Mouse (Mus musculus) thymus, adult 2 months (tissue): ENCODE data around the gene Cd28. TPM values are rescaled to one million over a fixed set of nuclear protein-coding genes. Genes with fewer than 3 reads are reported as not detected.

ENCODE experiments used
- DNase-seq: peaks from one replicate; pipeline ENCODE4 v3.0.0; 2021
- H3K27ac ChIP-seq: fragments of 200-500 bp; 2 replicates; pipeline ENCODE4 v1.5.1; 2012; ENCODE audit warnings: low read length, control low read depth; ENCODE audit not compliant: control insufficient read depth, insufficient read depth
- H3K27me3 ChIP-seq: fragments of 200-500 bp; 2 replicates; pipeline ENCODE4 v1.6.1; 2012; ENCODE audit warnings: mild to moderate bottlenecking, low read length, moderate library complexity, mixed read lengths; ENCODE audit not compliant: control insufficient read depth, insufficient read depth
- H3K36me3 ChIP-seq: fragments of 200-500 bp; 2 replicates; pipeline ENCODE4 v1.6.1; 2012; ENCODE audit warnings: mild to moderate bottlenecking, low read length, moderate library complexity; ENCODE audit not compliant: control insufficient read depth, insufficient read depth
- H3K4me1 ChIP-seq: fragments of 200-500 bp; replicated peaks from 2 replicates; pipeline ENCODE4 v1.6.1; 2012; ENCODE audit warnings: low read length; ENCODE audit not compliant: control insufficient read depth, insufficient read depth
- H3K4me3 ChIP-seq: fragments of 200-500 bp; 2 replicates; pipeline ENCODE4 v1.5.1; 2012; ENCODE audit warnings: mild to moderate bottlenecking, low read length, control low read depth, moderate library complexity; ENCODE audit not compliant: control insufficient read depth, insufficient read depth
- CTCF ChIP-seq: fragments of 200-500 bp; IDR thresholded peaks from 2 replicates; pipeline ENCODE4 v1.5.1; 2012; ENCODE audit warnings: mild to moderate bottlenecking, control low read depth, low read length, moderate library complexity, borderline replicate concordance; ENCODE audit not compliant: control insufficient read depth, poor library complexity, insufficient read depth; ENCODE audit errors: extremely low read depth
- POLR2A ChIP-seq: fragments of 200-500 bp; IDR thresholded peaks from 2 replicates; pipeline ENCODE4 v1.6.1; 2012; ENCODE audit warnings: mild to moderate bottlenecking, low read length, control low read depth, moderate library complexity; ENCODE audit not compliant: control insufficient read depth, poor library complexity, insufficient read depth; ENCODE audit errors: extremely low read depth
- WGBS: fragments of 180-500 bp; shearing (Covaris S2); methylation state at CpG from one replicate; pipeline ENCODE4 v1.1.7; 2018; 5-methylcytosine and 5-hydroxymethylcytosine counted together
- polyA plus RNA-seq: library from polyadenylated mRNA; depleted of rRNA; stranded (reverse); fragments of >200 nt; gene quantifications from 2 replicates; pipeline ENCODE4 v1.2.3, GENCODE M21; 2012

The Cd28 gene
- polyA plus RNA-seq, 1 experiment: 58.4 TPM

DNA sequence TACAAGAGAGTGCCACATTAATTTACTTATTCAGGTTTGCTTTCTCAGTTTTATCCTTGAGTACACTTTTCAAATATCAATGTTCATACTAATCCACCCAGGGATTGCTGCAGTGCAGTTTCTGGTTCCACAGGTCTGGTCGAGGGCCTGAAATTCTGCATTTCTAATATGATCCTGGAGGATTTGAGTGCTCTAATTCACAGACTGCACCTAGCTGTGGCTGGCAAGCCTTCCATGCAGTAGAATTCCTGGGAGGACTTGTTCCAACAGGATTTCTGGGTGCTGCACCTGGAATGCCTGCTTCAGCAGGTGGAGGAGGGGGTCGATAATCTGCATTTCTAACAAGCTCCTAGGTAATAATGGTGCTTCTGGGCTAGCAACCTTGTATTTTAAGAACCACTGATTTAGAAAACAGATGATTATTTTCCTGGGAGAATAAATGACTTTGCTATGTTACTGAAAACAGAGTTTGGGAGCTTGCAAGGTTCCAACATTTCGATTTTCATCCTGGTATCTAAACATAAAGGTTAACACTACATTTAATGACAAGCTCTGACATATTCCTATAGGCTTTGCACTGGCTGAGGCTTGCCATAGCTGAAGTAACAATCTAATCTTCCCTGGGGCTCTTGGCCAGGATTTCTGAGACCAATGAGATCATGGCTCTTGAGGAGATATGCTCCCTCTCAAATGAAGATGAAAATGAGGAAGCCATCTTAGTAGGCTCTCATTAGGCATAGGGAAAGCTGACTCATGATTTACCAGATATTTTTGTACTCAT is 20.3 kb upstream of the Cd28 start:
- H3K27me3 ChIP-seq: no peaks in the 10 kb centered on the region
- 96% methylated on average over 3 of the region's 3 CpGs for WGBS
- no peak for DNase-seq
- TF ChIP-seq CTCF (no peak), POLR2A (no peak)
- H3K36me3 ChIP-seq: no peaks in the 10 kb centered on the region
- no peak overlapping the region for H3K4me3 ChIP-seq
- H3K4me1 ChIP-seq: no peaks in the 10 kb centered on the region
- no peak overlapping the region for H3K27ac ChIP-seq

DNA sequence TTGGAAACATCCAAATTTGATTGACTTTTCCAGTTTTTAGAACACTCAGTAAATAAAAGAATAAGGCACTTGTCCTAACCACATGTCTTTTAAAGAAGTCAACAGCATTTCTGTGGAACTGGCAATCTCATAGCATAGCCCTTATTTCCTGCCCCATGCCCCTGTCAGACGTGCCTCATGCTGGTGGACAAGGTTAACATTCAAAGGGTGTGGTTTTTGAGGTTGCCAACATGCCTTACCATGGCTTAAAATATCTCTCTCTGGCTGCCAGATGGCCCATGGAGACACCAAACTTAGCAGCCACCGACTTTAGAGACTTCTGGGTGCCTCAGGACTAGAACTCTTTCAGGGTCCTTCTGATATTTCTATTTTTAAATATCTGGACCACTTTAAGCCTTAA is 14.0 kb upstream of the Cd28 start:
- WGBS: 3% methylated on average over 2 of the region's 2 CpGs
- peak; percentile 23 for DNase-seq
- H3K36me3 ChIP-seq: no peaks in the 10 kb centered on the region
- H3K27me3 ChIP-seq: no peaks in the 10 kb centered on the region
- TF ChIP-seq POLR2A: no peak
- no peak for TF ChIP-seq CTCF
- H3K4me1 ChIP-seq: peaks cover 3% of the 10 kb centered on the region
- H3K27ac ChIP-seq: no peak overlapping the region
- no peak overlapping the region for H3K4me3 ChIP-seq

DNA sequence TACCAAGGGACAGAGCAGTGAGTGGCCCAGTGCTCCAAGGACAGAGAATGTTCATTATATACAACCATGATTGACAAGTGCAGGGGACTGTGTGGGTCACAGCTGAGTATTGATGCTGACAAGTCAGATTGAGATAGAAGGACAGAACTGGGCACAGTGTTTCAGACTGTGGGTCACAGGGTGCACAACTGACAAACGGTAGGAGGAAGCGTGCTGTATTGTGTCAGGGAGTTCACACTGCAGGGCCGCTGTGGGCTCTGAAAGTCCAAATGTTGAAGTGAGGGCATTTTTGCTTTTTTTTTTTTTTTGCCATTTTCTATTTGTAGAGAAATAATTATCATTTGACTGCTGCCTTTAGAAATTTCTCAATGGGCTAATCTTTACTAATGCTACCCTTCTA is 3.4 kb upstream of the Cd28 start:
- Histone ChIP-seq H3K36me3 (no peaks in the 10 kb centered on the region), H3K27ac (no peak overlapping the region), H3K4me1 (peaks cover 3% of the 10 kb centered on the region; the same call in 1 of the 2 replicates), H3K27me3 (no peaks in the 10 kb centered on the region), H3K4me3 (no peak overlapping the region)
- 82% methylated on average over 3 of the region's 3 CpGs for WGBS
- TF ChIP-seq CTCF: no peak
- TF ChIP-seq POLR2A: no peak
- no peak for DNase-seq

- Histone ChIP-seq H3K27ac (no peak overlapping the region), H3K27me3 (no peaks in the 10 kb centered on the region), H3K4me1 (peaks cover 3% of the 10 kb centered on the region; the same call in 1 of the 2 replicates), H3K36me3 (no peaks in the 10 kb centered on the region), H3K4me3 (no peak overlapping the region)
- 88% methylated on average over 8 of the region's 8 CpGs for WGBS
- DNase-seq: no peak
- TF ChIP-seq POLR2A: no peak
- TF ChIP-seq CTCF: no peak
These were observed 876 bp upstream of the Cd28 start for GRCm38 (mm10) chr1:60715651-60716196.

DNA sequence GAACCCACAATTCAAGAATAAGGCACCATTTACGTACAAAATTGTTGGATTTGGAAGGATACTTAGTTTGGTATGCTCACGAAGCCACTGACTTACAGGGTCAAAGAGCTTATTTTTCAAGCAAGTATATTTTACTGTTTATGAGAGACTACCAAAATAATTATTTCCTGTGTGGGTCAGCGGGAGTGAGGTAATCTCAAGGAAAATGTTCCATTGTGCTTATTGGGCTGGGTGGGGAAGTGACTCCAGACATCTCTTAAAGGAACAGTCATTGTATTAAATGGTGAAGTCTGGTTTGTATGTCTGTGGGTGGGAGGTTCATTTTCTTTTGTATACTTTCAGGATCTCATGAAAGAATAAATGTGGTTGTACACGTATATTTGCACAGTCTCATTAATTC is 2.0 kb downstream of the Cd28 start:
- Histone ChIP-seq H3K4me3 (no peak overlapping the region), H3K4me1 (no peaks in the 10 kb centered on the region), H3K36me3 (no peaks in the 10 kb centered on the region), H3K27ac (no peak overlapping the region), H3K27me3 (no peaks in the 10 kb centered on the region)
- 91% methylated on average over 4 of the region's 4 CpGs for WGBS
- DNase-seq: no peak
- TF ChIP-seq POLR2A: no peak
- TF ChIP-seq CTCF: no peak

GRCm38 (mm10) chr1:60723555-60723954 is 7.0 kb downstream of the Cd28 start:
- no peak for DNase-seq
- no peaks in the 10 kb centered on the region for H3K27me3 ChIP-seq
- H3K4me3 ChIP-seq: no peak overlapping the region
- no peaks in the 10 kb centered on the region for H3K4me1 ChIP-seq
- no peak overlapping the region for H3K27ac ChIP-seq
- no peak for TF ChIP-seq CTCF
- no peak for TF ChIP-seq POLR2A
- H3K36me3 ChIP-seq: no peaks in the 10 kb centered on the region
- whole genome bisulfite sequencing: 96% methylated on average over 3 of the region's 3 CpGs
